In the genomic region with DNA sequence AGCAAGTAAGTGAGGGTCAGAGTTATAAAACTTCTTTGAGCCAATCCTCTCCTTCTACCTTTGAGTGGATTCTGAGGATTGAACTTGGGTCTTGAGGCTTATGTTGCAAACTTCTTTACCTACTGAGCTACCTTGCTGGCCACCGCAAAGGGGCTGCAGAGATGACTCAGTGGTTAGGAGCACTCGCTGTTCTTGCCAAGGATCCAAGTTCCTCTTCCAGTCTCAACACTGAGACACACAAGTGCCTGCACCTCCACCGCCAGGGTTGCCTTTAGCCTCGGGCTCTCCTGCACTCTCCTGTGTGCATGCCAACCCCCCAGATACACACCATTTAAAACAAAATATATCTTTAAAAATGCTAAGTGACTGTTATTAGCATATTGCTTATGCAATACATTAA, we compare ENCODE assay signal across 21 mouse cellular contexts. TPM values are rescaled to one million over a fixed set of nuclear protein-coding genes. Genes with fewer than 3 reads are reported as not detected.
"Had no signal": no experiment of that assay in that cellular context is flagged by ENCODE, and none has a peak within 500 bp of the region (broad histone marks: within the 10 kb centered on the region; RNA-seq: fewer than 3 reads in every experiment).

No protein-coding gene starts in this region.

- H3K27me3 ChIP-seq: lung, embryonic 15.5 days; midbrain, embryonic 12.5 days; neural tube, embryonic 13.5 days; neural tube, embryonic 15.5 days; stomach, embryonic 15.5 days had no signal

- H3K4me2 ChIP-seq: lung, embryonic 15.5 days; midbrain, embryonic 12.5 days; neural tube, embryonic 13.5 days; neural tube, embryonic 15.5 days; stomach, embryonic 15.5 days had no signal

- H3K4me3 ChIP-seq: lung, embryonic 15.5 days; midbrain, embryonic 10.5 days; midbrain, embryonic 12.5 days; myocyte; neural tube, embryonic 13.5 days; neural tube, embryonic 15.5 days; stomach, embryonic 15.5 days had no signal

- H3K9ac ChIP-seq: lung, embryonic 15.5 days; midbrain, embryonic 12.5 days; neural tube, embryonic 13.5 days; neural tube, embryonic 15.5 days; stomach, embryonic 15.5 days had no signal

- ATAC-seq: lung, postnatal 0 days had no signal

- H3K36me3 ChIP-seq: lung, embryonic 15.5 days; midbrain, embryonic 10.5 days; midbrain, embryonic 12.5 days; neural tube, embryonic 13.5 days; neural tube, embryonic 15.5 days; stomach, embryonic 15.5 days had no signal

- H3K27ac ChIP-seq: lung, embryonic 15.5 days; macrophage; midbrain, embryonic 10.5 days; midbrain, embryonic 12.5 days; neural tube, embryonic 13.5 days; neural tube, embryonic 15.5 days; stomach, embryonic 15.5 days; stomach, postnatal 0 days had no signal

- DNase-seq: lung, adult 2 months; lung, postnatal 14 days; lung, postnatal 36 days; midbrain, embryonic 14.5 days; retina, postnatal 1 day; right cerebral cortex, adult 18-20 months; thymus, adult 2 months; thymus, postnatal 25 days; thymus, postnatal 4 days had no signal

- H3K9me3 ChIP-seq: lung, embryonic 15.5 days; midbrain, embryonic 10.5 days; midbrain, embryonic 12.5 days; neural tube, embryonic 13.5 days; neural tube, embryonic 15.5 days; stomach, embryonic 15.5 days had no signal

RNA-seq across cellular contexts. Expression of a gene that starts 19.2 kb away (rescaled TPM):
- total RNA-seq: megakaryocyte, adult 5-6 weeks; megakaryocyte-erythroid progenitor cell, adult 5-6 weeks had no signal
- polyA plus RNA-seq: macrophage had no signal
